Mouse (Mus musculus) liver, embryonic 15.5 days (tissue): ENCODE measurements around the gene Ubash3a. TPM values are rescaled to one million over a fixed set of nuclear protein-coding genes. Genes with fewer than 3 reads are reported as not detected.

Experiments
- ATAC-seq: fragments of 200-750 bp; cut with Nextera tagmentation; 2 replicates; pipeline ENCODE4 v1.8.0; 2017; ENCODE audit warnings: moderate number of reproducible peaks, mild to moderate bottlenecking, moderate library complexity; ENCODE audit not compliant: insufficient read depth
- H3K27ac ChIP-seq: fragments of 300-500 bp; sonication (generic); replicated peaks from 2 replicates; pipeline ENCODE4 v1.5.1; 2015; ENCODE audit warnings: mild to moderate bottlenecking, inconsistent platforms
- H3K27me3 ChIP-seq: fragments of 300-500 bp; sonication (generic); 2 replicates; pipeline ENCODE4 v1.6.1; 2015; ENCODE audit warnings: mild to moderate bottlenecking, inconsistent platforms
- H3K36me3 ChIP-seq: fragments of 300-500 bp; sonication (generic); replicated peaks from 2 replicates; pipeline ENCODE4 v1.6.1; 2015; ENCODE audit warnings: moderate library complexity, mild to moderate bottlenecking, inconsistent platforms
- H3K4me1 ChIP-seq: fragments of 300-500 bp; sonication (generic); replicated peaks from 2 replicates; pipeline ENCODE4 v1.6.1; 2015; ENCODE audit warnings: inconsistent platforms
- H3K4me2 ChIP-seq: fragments of 300-500 bp; sonication (generic); 2 replicates; pipeline ENCODE4 v1.6.1; 2015; ENCODE audit warnings: moderate library complexity, mild to moderate bottlenecking, inconsistent platforms
- H3K4me3 ChIP-seq: fragments of 300-500 bp; sonication (generic); replicated peaks from 2 replicates; pipeline ENCODE4 v1.5.1; 2015; ENCODE audit warnings: mild to moderate bottlenecking, inconsistent platforms
- H3K9ac ChIP-seq: fragments of 300-500 bp; sonication (generic); 2 replicates; pipeline ENCODE4 v1.6.1; 2015; ENCODE audit warnings: moderate library complexity, mild to moderate bottlenecking, inconsistent platforms
- H3K9me3 ChIP-seq: fragments of 300-500 bp; sonication (generic); replicated peaks from 2 replicates; pipeline ENCODE4 v1.6.1; 2016; ENCODE audit warnings: inconsistent platforms
- WGBS: fragments of 180-500 bp; shearing (Covaris S2); methylation state at CpG from one replicate; pipeline ENCODE4 v1.1.7; 2015; ENCODE audit warnings: mixed read lengths; ENCODE audit not compliant: insufficient replicate concordance; 5-methylcytosine and 5-hydroxymethylcytosine counted together
- polyA plus RNA-seq: library from polyadenylated mRNA; unstranded; fragments of >200 nt; fragmentation: Nextera tagmentation; extraction: Ambion mirVana; gene quantifications from 2 replicates; pipeline ENCODE4 v1.2.1, GENCODE M21; 2015

Ubash3a gene
- polyA plus RNA-seq, 1 experiment from 2014 or later = 10.2 TPM

DNA sequence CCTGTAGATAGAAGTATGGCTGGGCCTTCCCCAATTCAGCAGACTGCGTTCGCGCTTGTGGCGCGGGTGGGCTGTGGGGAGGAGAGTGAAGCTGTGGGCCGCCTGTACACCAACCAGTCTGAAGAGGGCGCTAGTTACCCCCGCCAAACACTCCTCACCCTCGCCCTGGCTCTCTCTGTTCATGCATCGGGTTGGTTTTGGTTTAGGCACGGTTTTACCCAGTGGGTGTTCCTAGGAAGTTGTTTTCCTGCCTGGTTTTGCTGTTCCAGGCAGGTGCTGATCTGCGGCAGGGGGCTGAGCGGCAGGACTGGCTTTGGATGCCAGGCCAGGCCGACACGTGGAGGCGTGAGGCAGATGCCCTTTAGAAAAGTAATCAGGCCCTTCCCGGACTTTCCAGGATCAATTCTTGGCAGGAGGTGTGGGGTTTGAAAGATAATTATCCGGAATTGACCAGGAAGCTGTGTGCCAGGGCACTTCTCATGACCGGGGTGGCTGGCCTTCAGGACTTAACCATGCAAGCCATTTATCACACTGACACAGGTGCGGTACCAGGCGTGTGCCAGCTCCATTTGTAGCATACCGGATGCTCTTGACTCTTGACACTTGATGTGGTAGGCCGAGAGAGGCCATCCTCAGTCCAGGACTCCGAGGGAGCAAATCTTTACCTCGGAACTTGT is 87.7 kb downstream of the Ubash3a start:
- H3K9ac ChIP-seq = peak overlapping the region; percentile 52; the same call in 1 of the 2 replicates
- no peaks in the 10 kb centered on the region for H3K9me3 ChIP-seq
- H3K27ac ChIP-seq = peak overlapping the region; percentile 48; the same call in 1 of the 2 replicates
- peaks cover 10% of the 10 kb centered on the region; the same call in 1 of the 2 replicates for H3K27me3 ChIP-seq
- WGBS = 9% methylated on average over 25 of the region's 25 CpGs
- H3K4me3 ChIP-seq = peak overlapping the region; percentile 65
- peak; percentile 26; the same call in 1 of the 2 replicates for ATAC-seq
- H3K4me2 ChIP-seq = peak overlapping the region; percentile 88
- peaks cover 36% of the 10 kb centered on the region for H3K4me1 ChIP-seq
- no peaks in the 10 kb centered on the region for H3K36me3 ChIP-seq

DNA sequence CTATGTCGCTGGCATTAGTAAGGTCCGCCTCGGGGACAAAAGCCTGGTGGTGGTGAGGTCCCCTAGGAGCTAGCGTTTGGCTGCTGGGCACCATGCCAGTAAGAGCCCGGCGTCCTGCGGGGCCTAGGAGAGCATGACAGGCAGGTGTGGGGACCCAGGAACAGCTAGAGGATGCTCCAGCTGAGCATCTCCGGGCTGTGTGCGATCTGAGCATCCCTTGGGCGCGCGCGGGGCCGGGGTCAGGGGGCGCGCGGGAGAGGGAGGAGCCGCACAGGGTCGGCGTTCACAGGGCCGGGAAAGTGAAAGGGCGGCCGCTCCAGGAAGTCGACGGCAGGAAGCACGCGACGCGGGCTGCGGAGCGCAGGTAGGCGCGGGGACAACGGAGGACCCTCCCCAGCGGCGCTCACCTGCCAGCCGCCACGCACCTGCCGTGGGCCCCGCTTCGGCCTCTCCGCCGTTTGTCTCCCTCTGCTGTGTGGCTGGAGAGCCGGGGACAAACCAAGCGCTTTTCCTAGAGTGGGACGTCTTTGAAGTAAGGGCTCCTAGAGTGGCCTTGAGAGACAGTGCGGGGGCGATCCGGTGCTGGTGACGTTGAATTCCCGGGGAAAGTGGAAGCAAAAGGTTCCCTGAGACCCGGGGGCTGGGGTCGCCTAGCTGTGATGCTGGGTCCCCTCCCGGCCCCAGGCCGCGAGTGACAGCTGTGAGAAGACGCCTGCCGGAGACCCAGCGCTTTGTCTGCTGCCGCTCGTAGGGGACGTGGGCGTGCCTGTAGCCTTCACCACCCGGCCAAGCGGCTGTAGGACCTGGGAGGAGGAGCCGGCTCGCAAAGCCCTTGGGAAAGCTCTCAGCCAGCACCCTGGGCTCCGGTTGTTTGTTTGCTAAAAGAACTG is 88.5 kb downstream of the Ubash3a start:
- Histone ChIP-seq H3K27me3 (peaks cover 10% of the 10 kb centered on the region; the same call in 1 of the 2 replicates), H3K9ac (peak overlapping the region; percentile 52), H3K36me3 (no peaks in the 10 kb centered on the region), H3K4me1 (peaks cover 36% of the 10 kb centered on the region), H3K9me3 (no peaks in the 10 kb centered on the region), H3K4me2 (peak overlapping the region; percentile 88), H3K4me3 (peak overlapping the region; percentile 65), H3K27ac (0 out of 2 replicates have a peak overlapping the region, but pooled peaks have one; percentile 48)
- WGBS = under 1% methylated on average over 67 of the region's 68 CpGs
- ATAC-seq = peak; percentile 62

Other genes with a start within 250 kb of the Ubash3a start
- gene Abcg1, start 150.2 kb upstream of the Ubash3a start, polyA plus RNA-seq = 9.3 and 10.2 TPM in 2 replicates
- 74.3 and 97.3 TPM in 2 replicates for gene Tff3, start 78.2 kb upstream of the Ubash3a start, polyA plus RNA-seq
- gene Tff2, start 63.6 kb upstream of the Ubash3a start, polyA plus RNA-seq = not detected in 2 replicates
- not detected in 2 replicates for gene Tff1, start 42.6 kb upstream of the Ubash3a start, polyA plus RNA-seq
- gene Tmprss3, start 8.9 kb upstream of the Ubash3a start, polyA plus RNA-seq = 0.29 and 0.46 TPM in 2 replicates
- 0.13 and 0.25 TPM in 2 replicates for gene Rsph1, start 69.5 kb downstream of the Ubash3a start, polyA plus RNA-seq
- 2.9 and 3.1 TPM in 2 replicates for gene Slc37a1, start 78.9 kb downstream of the Ubash3a start, polyA plus RNA-seq
- gene Pde9a, start 178.3 kb downstream of the Ubash3a start, polyA plus RNA-seq = 3.2 TPM in 2 replicates